Mouse (Mus musculus): ENCODE data around the gene Zmat5. TPM values are rescaled to one million over a fixed set of nuclear protein-coding genes. Genes with fewer than 3 reads are reported as not detected.

Zmat5 gene
- polyA plus RNA-seq, 2 experiments from 2014 or later: 127 to 144 TPM

DNA sequence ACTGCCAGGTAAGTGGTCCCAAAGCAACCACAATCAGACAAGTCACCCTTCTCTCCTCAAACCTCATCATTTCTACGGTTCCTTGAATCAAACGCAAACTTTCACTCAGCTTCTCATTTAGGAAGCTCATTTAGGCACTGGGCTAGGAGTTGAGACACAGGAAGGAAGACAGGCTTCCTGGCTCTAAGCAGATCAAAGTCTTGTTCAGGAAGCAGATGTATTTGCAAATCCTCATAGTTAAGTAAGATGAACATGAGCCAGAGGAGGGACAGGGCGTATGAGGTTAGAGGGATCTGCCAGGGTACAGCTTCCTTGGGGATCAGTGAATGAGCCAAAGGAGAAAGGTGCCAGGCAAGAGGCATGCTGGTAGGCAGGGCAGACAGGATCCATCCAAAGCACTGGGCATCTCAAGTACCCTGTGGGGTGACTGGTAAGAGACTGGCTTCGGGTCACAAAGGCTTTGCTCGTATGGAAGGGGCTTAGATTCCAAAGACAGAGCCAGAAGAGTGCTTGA lies 80.2 kb downstream of the Zmat5 start:
- no peak for ATAC-seq

Other genes starting within 250 kb of the Zmat5 start
- gene Mtmr3, start 109.8 kb upstream of the Zmat5 start, polyA plus RNA-seq (2017; shearing (Covaris generic)): 10 to 100 TPM; 35.1 to 37.3 TPM
- gene Gm11032, start 84.6 kb upstream of the Zmat5 start, polyA plus RNA-seq (2017; shearing (Covaris generic)): not detected
- 10 to 100 TPM; 23.1 to 35.3 TPM for gene Ascc2, start 66.9 kb upstream of the Zmat5 start, polyA plus RNA-seq (2017; shearing (Covaris generic))
- 100 to 1,000 TPM; 481 to 512 TPM for gene Uqcr10, start 336 bp upstream of the Zmat5 start, polyA plus RNA-seq (2017; shearing (Covaris generic))
- gene Cabp7, start 42.1 kb downstream of the Zmat5 start, polyA plus RNA-seq (2017; shearing (Covaris generic)): under 1 TPM; 0.15 to 0.31 TPM
- gene Nf2, start 144.9 kb downstream of the Zmat5 start, polyA plus RNA-seq (2017; shearing (Covaris generic)): 10 to 100 TPM; 14.1 to 19.1 TPM
- 10 to 100 TPM; 41.5 to 43.3 TPM for gene Nipsnap1, start 169.3 kb downstream of the Zmat5 start, polyA plus RNA-seq (2017; shearing (Covaris generic))
- 10 to 100 TPM; 31.6 to 45.2 TPM for gene Thoc5, start 190.6 kb downstream of the Zmat5 start, polyA plus RNA-seq (2017; shearing (Covaris generic))
- gene Nefh, start 243.4 kb downstream of the Zmat5 start, polyA plus RNA-seq (2017; shearing (Covaris generic)): 1 to 10 TPM; 6.5 to 9.2 TPM